Mouse (Mus musculus) retina, embryonic 14.5 days (tissue): ENCODE results near the gene Ring1.
"Not testable (repeated sequence)": the region's sequence is repeated elsewhere in the genome, so short reads cannot be mapped to it uniquely, and the experiment has no call there.

Source experiments
- DNase-seq: peaks from one replicate; pipeline ENCODE4 v3.0.0-alpha.2; 2015; ENCODE audit warnings: low spot score

Gene Ring1

GRCm38 (mm10) chr17:33991788-33992664 is 32.5 kb downstream of the Ring1 start:
- DNase-seq = peak; percentile 76

- peak; percentile 26 for DNase-seq
Observed at GRCm38 (mm10) chr17:33982136-33982535, 42.3 kb downstream of the Ring1 start.

GRCm38 (mm10) chr17:33981192-33981909 is 43.1 kb downstream of the Ring1 start:
- not testable (repeated sequence) for DNase-seq

- no peak for DNase-seq
Observed at GRCm38 (mm10) chr17:33980181-33981035, 44.1 kb downstream of the Ring1 start.

GRCm38 (mm10) chr17:33979512-33980050 is 44.9 kb downstream of the Ring1 start:
- DNase-seq = no peak

GRCm38 (mm10) chr17:33978631-33979031 is 45.8 kb downstream of the Ring1 start:
- DNase-seq = peak; percentile 21

- no peak for DNase-seq
Observed at GRCm38 (mm10) chr17:33977861-33978557, 46.5 kb downstream of the Ring1 start.

GRCm38 (mm10) chr17:33973572-33973971 is 50.9 kb downstream of the Ring1 start:
- DNase-seq = no peak

- no peak for DNase-seq
Observed at GRCm38 (mm10) chr17:33972691-33973090, 51.8 kb downstream of the Ring1 start.
